Mouse (Mus musculus) midbrain, embryonic 11.5 days (tissue): Measurements from ENCODE around the gene Tmem259. TPM values are rescaled to one million over a fixed set of nuclear protein-coding genes. Genes with fewer than 3 reads are reported as not detected.

Experiments
- ATAC-seq: fragments of 200-750 bp; cut with Nextera tagmentation; 2 replicates; pipeline ENCODE4 v1.8.0; 2017; ENCODE audit warnings: moderate TSS enrichment, moderate library complexity; ENCODE audit not compliant: low FRiP score
- DNase-seq: peaks from one replicate; pipeline ENCODE4 v3.0.0; 2015; ENCODE audit warnings: low spot score; ENCODE audit errors: missing footprints
- H3K27ac ChIP-seq: fragments of 300-500 bp; sonication (generic); 2 replicates; pipeline ENCODE4 v1.5.1; 2014; ENCODE audit warnings: low read depth, low read length
- H3K27me3 ChIP-seq: fragments of 300-500 bp; sonication (generic); 2 replicates; pipeline ENCODE4 v1.6.1; 2014; ENCODE audit warnings: mild to moderate bottlenecking, low read length, moderate library complexity, mixed read lengths; ENCODE audit not compliant: control insufficient read depth, insufficient read depth
- H3K36me3 ChIP-seq: fragments of 300-500 bp; sonication (generic); 2 replicates; pipeline ENCODE4 v1.6.1; 2014; ENCODE audit warnings: mild to moderate bottlenecking, low read length, moderate library complexity, mixed read lengths; ENCODE audit not compliant: control insufficient read depth, insufficient read depth
- H3K4me1 ChIP-seq: fragments of 300-500 bp; sonication (generic); 2 replicates; pipeline ENCODE4 v1.6.1; 2014; ENCODE audit warnings: low read length; ENCODE audit not compliant: control insufficient read depth, insufficient read depth
- H3K4me2 ChIP-seq: fragments of 300-500 bp; sonication (generic); 2 replicates; pipeline ENCODE4 v1.6.1; 2014; ENCODE audit warnings: mild to moderate bottlenecking, moderate library complexity
- H3K4me3 ChIP-seq: fragments of 300-500 bp; sonication (generic); 2 replicates; pipeline ENCODE4 v1.5.1; 2014; ENCODE audit warnings: low read depth, low read length
- H3K9ac ChIP-seq: fragments of 300-500 bp; sonication (generic); 2 replicates; pipeline ENCODE4 v1.6.1; 2014; ENCODE audit warnings: low read length
- H3K9me3 ChIP-seq: fragments of 300-500 bp; sonication (generic); 2 replicates; pipeline ENCODE4 v1.6.1; 2016; ENCODE audit warnings: low read length; ENCODE audit not compliant: control insufficient read depth
- WGBS: fragments of 180-500 bp; shearing (Covaris S2); extraction: QIAGEN DNeasy Blood & Tissue Kit; methylation state at CpG from one replicate; pipeline ENCODE4 v1.1.7; 2014; 5-methylcytosine and 5-hydroxymethylcytosine counted together
- polyA plus RNA-seq: library from polyadenylated mRNA; unstranded; fragments of >200 nt; fragmentation: Nextera tagmentation; extraction: Ambion mirVana; gene quantifications from 2 replicates; pipeline ENCODE4 v1.2.1, GENCODE M21; 2014

Gene Tmem259
- polyA plus RNA-seq, 1 experiment from 2014 or later: 13.5 TPM

- Histone ChIP-seq H3K4me3 (no peak overlapping the region), H3K9me3 (no peaks in the 10 kb centered on the region), H3K9ac (no peak overlapping the region), H3K4me1 (peaks cover 14% of the 10 kb centered on the region), H3K36me3 (no peaks in the 10 kb centered on the region), H3K4me2 (no peak overlapping the region), H3K27me3 (no peaks in the 10 kb centered on the region), H3K27ac (no peak overlapping the region)
- no peak for ATAC-seq
- 62% methylated on average over 7 of the region's 7 CpGs for WGBS
- DNase-seq: no peak
Measured at GRCm38 (mm10) chr10:79940749-79941148, 43.4 kb downstream of the Tmem259 start.

GRCm38 (mm10) chr10:79937775-79938526, 46.2 kb downstream of the Tmem259 start:
- H3K9ac ChIP-seq: no peak overlapping the region
- no peak overlapping the region for H3K4me2 ChIP-seq
- no peaks in the 10 kb centered on the region for H3K36me3 ChIP-seq
- no peak overlapping the region for H3K4me3 ChIP-seq
- H3K9me3 ChIP-seq: no peaks in the 10 kb centered on the region
- H3K27me3 ChIP-seq: no peaks in the 10 kb centered on the region; the same call in 1 of the 2 replicates
- no peak overlapping the region for H3K27ac ChIP-seq
- no peak for ATAC-seq
- no peak for DNase-seq
- H3K4me1 ChIP-seq: peaks cover 20% of the 10 kb centered on the region
- 42% methylated on average over 11 of the region's 11 CpGs for WGBS

- Histone ChIP-seq H3K4me1 (peaks cover 26% of the 10 kb centered on the region), H3K27me3 (no peaks in the 10 kb centered on the region; the same call in 1 of the 2 replicates)
- WGBS: 82% methylated on average over 27 of the region's 27 CpGs
Measured at GRCm38 (mm10) chr10:79936911-79937441, 47.2 kb downstream of the Tmem259 start.

GRCm38 (mm10) chr10:79936284-79936910, 47.7 kb downstream of the Tmem259 start:
- Histone ChIP-seq H3K4me3 (no peak overlapping the region), H3K36me3 (no peaks in the 10 kb centered on the region), H3K4me2 (no peak overlapping the region), H3K27me3 (no peaks in the 10 kb centered on the region; the same call in 1 of the 2 replicates), H3K9ac (no peak overlapping the region), H3K4me1 (peaks cover 26% of the 10 kb centered on the region), H3K27ac (no peak overlapping the region), H3K9me3 (no peaks in the 10 kb centered on the region)
- no peak for DNase-seq
- 81% methylated on average over 10 of the region's 10 CpGs for WGBS
- ATAC-seq: no peak

More at GRCm38 (mm10) chr10:79936911-79937441, 47.2 kb downstream of the Tmem259 start:
- Histone ChIP-seq H3K9ac (no peak overlapping the region), H3K27ac (no peak overlapping the region), H3K36me3 (no peaks in the 10 kb centered on the region), H3K4me2 (no peak overlapping the region), H3K4me3 (no peak overlapping the region), H3K9me3 (no peaks in the 10 kb centered on the region)
- no peak for DNase-seq
- no peak for ATAC-seq

GRCm38 (mm10) chr10:79934794-79935569, 49.1 kb downstream of the Tmem259 start:
- Histone ChIP-seq H3K9ac (no peak overlapping the region), H3K27ac (no peak overlapping the region), H3K9me3 (no peaks in the 10 kb centered on the region), H3K27me3 (no peaks in the 10 kb centered on the region; the same call in 1 of the 2 replicates), H3K4me3 (no peak overlapping the region), H3K4me1 (peaks cover 29% of the 10 kb centered on the region), H3K4me2 (no peak overlapping the region), H3K36me3 (no peaks in the 10 kb centered on the region)
- DNase-seq (no peak), ATAC-seq (no peak)
- 93% methylated on average over 16 of the region's 16 CpGs for WGBS

DNA sequence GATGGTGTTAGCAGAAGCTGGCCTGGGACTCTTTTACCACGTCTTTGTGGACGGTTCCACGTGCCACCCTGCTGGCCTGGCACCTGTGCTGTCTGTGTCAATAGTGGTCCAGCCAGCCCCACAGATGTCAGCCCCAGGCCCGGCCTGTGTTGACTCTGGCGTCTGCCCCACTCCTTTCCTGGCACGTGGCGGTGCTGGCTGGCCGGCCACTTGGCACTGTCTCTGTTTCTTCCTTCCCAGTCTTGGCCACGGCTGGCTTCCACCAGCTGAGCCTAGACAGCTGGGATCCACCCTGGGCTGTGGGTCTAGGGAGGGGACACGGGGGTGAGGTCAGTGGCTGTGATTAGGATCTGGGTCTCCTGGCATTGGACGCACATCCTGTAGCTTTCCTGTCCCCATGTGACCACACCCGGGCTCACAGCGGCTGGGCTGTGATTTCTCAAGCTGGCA, 49.8 kb downstream of the Tmem259 start:
- H3K4me2 ChIP-seq: no peak overlapping the region
- H3K36me3 ChIP-seq: no peaks in the 10 kb centered on the region
- H3K27ac ChIP-seq: no peak overlapping the region
- DNase-seq (no peak), ATAC-seq (no peak)
- no peak overlapping the region for H3K9ac ChIP-seq
- 77% methylated on average over 13 of the region's 13 CpGs for WGBS
- no peaks in the 10 kb centered on the region; the same call in 1 of the 2 replicates for H3K27me3 ChIP-seq
- H3K4me3 ChIP-seq: no peak overlapping the region
- no peaks in the 10 kb centered on the region for H3K9me3 ChIP-seq
- peaks cover 30% of the 10 kb centered on the region for H3K4me1 ChIP-seq

- H3K9me3 ChIP-seq: no peaks in the 10 kb centered on the region
- H3K36me3 ChIP-seq: no peaks in the 10 kb centered on the region
- no peak for DNase-seq
- H3K4me1 ChIP-seq: peaks cover 34% of the 10 kb centered on the region
- H3K4me3 ChIP-seq: no peak overlapping the region
- no peak for ATAC-seq
- H3K4me2 ChIP-seq: no peak overlapping the region
- H3K27me3 ChIP-seq: no peaks in the 10 kb centered on the region; the same call in 1 of the 2 replicates
- WGBS: 27% methylated on average over 6 of the region's 6 CpGs
- no peak overlapping the region for H3K9ac ChIP-seq
- no peak overlapping the region for H3K27ac ChIP-seq
Measured at GRCm38 (mm10) chr10:79933861-79934260, 50.3 kb downstream of the Tmem259 start.

DNA sequence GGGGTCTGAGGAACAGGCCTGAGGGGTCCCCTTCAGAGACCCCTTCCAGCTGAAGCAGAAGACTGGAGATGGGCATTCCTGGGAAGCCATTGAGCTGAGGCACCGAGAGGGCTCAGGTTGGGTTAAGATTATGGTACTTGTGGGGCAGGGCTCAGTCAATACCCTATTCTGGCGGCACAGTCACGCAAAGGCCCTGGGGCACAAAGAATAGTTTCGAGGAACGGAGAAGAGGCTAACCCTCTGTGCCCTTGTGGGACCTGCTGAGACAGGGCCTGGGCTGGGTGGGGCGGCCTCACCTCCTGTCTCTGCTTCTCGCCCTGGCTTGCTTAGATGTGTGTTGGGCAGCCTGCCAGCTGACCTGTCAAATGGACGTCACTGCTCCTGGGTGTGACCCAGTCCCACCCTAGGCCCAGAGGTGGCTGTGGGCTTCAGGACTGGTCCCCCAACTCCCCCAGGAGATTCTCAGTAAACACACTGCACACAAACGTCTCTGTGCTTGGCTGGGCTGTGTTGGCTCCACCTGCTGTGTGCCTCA, 50.9 kb downstream of the Tmem259 start:
- H3K36me3 ChIP-seq: no peaks in the 10 kb centered on the region
- WGBS: 71% methylated on average over 9 of the region's 9 CpGs
- H3K9ac ChIP-seq: 0 out of 2 replicates have a peak overlapping the region, but pooled peaks have one; percentile 24
- no peak overlapping the region; the same call in 1 of the 2 replicates for H3K27ac ChIP-seq
- no peak overlapping the region for H3K4me3 ChIP-seq
- H3K9me3 ChIP-seq: no peaks in the 10 kb centered on the region
- peaks cover 36% of the 10 kb centered on the region for H3K4me1 ChIP-seq
- H3K27me3 ChIP-seq: no peaks in the 10 kb centered on the region; the same call in 1 of the 2 replicates
- ATAC-seq (no peak), DNase-seq (no peak)
- no peak overlapping the region for H3K4me2 ChIP-seq
